Mouse (Mus musculus): ENCODE data around the gene Taco1. TPM values are rescaled to one million over a fixed set of nuclear protein-coding genes. Genes with fewer than 3 reads are reported as not detected.
"Not testable (repeated sequence)": the region's sequence is repeated elsewhere in the genome, so short reads cannot be mapped to it uniquely, and the experiment has no call there.

Taco1 gene
- polyA plus RNA-seq, 1 experiment from 2014 or later: 7.6 TPM

GRCm38 (mm10) chr11:106065073-106065922 is 563 bp upstream of the Taco1 start:
- Histone ChIP-seq H3K9ac (ENCODE audit: low read length) (peak overlapping the region; percentile 87; the same call in 1 of the 2 replicates), H3K9me3 (ENCODE audit: control insufficient read depth, low read length) (no peaks in the 10 kb centered on the region), H3K27ac (replicated peaks) (no peak overlapping the region; the same call in 1 of the 2 replicates), H3K36me3 (ENCODE audit: control insufficient read depth, insufficient read depth, low read length) (no peaks in the 10 kb centered on the region), H3K27me3 (ENCODE audit: control insufficient read depth, insufficient read depth, low read length) (no peaks in the 10 kb centered on the region), H3K4me3 (ENCODE audit: low read depth, low read length) (peak overlapping the region; percentile 82), H3K4me2 (replicated peaks; ENCODE audit: low read depth) (peak overlapping the region; percentile 69), H3K4me1 (replicated peaks; ENCODE audit: control insufficient read depth, insufficient read depth) (no peaks in the 10 kb centered on the region)
- no peak for DNase-seq (ENCODE audit: low spot score)
- 34% methylated on average over 18 of the region's 18 CpGs for WGBS
- ATAC-seq (ENCODE audit: low FRiP score, low TSS enrichment): no peak
- TF ChIP-seq CTCF (IDR thresholded peaks at IDR 0.05; ENCODE audit: low read depth) (no peak), EP300 (optimal IDR thresholded peaks at IDR 0.05) (no peak)

GRCm38 (mm10) chr11:106066616-106067015 is 755 bp downstream of the Taco1 start:
- WGBS: 11% methylated on average over 23 of the region's 23 CpGs
- DNase-seq (ENCODE audit: low spot score): peak; percentile 69

DNA sequence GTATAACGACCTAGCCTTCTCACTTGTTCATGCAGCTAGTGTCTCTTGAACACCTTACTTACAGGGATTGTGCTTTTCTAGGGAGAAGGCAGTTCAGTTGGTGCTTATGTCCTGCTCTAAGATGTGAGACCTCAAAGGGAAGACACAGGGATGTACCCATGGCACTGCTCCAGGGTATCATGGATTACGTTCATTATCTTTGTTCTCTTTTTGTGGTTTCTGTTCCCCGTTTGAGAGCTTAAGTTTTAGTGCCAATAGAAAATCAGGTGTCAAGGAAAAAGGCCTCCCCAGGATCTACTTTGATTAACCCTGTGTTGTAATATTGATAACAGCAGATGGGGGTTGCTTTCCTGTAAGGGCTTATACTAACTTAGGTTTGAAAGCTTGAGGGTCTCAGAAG is 7.9 kb downstream of the Taco1 start:
- ATAC-seq (ENCODE audit: low FRiP score, low TSS enrichment): no peak
- H3K4me2 ChIP-seq (replicated peaks; ENCODE audit: low read depth): no peak overlapping the region
- H3K9ac ChIP-seq (ENCODE audit: low read length): no peak overlapping the region

More at GRCm38 (mm10) chr11:106066616-106067015, 755 bp downstream of the Taco1 start:
- not testable (repeated sequence) for H3K36me3 ChIP-seq (ENCODE audit: control insufficient read depth, insufficient read depth, low read length); H3K27me3 ChIP-seq (ENCODE audit: control insufficient read depth, insufficient read depth, low read length); H3K9me3 ChIP-seq (ENCODE audit: control insufficient read depth, low read length); ATAC-seq (ENCODE audit: low FRiP score, low TSS enrichment); H3K4me1 ChIP-seq (replicated peaks; ENCODE audit: control insufficient read depth, insufficient read depth)
- Histone ChIP-seq H3K9ac (ENCODE audit: low read length) (peak overlapping the region; percentile 87), H3K27ac (replicated peaks) (peak overlapping the region; percentile 98), H3K4me3 (ENCODE audit: low read depth, low read length) (peak overlapping the region; percentile 82), H3K4me2 (replicated peaks; ENCODE audit: low read depth) (peak overlapping the region; percentile 69)

DNA sequence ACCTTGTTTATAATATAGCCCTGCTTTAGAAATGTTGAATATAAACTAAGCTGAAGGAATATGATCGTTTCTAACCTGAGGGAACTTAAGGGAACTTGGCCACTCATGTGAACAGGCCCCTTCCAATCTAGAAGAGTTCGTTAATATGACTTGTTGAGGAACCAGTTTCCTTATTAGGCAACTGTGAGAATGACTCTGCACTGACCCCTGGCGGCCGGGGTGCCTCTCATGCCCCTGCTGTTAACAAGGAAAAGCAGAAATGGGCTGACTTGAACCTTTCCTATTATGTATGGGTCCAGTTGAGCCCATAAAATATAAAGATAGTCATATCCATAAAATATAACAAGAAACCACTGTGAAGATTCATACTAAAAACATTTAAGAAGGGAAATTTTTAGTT is 10.5 kb downstream of the Taco1 start:
- Histone ChIP-seq H3K4me1 (replicated peaks; ENCODE audit: control insufficient read depth, insufficient read depth) (no peaks in the 10 kb centered on the region), H3K27me3 (ENCODE audit: control insufficient read depth, insufficient read depth, low read length) (no peaks in the 10 kb centered on the region), H3K9ac (ENCODE audit: low read length) (no peak overlapping the region), H3K36me3 (ENCODE audit: control insufficient read depth, insufficient read depth, low read length) (no peaks in the 10 kb centered on the region; the same call in 1 of the 2 replicates), H3K4me2 (replicated peaks; ENCODE audit: low read depth) (no peak overlapping the region), H3K4me3 (ENCODE audit: low read depth, low read length) (no peak overlapping the region), H3K9me3 (ENCODE audit: control insufficient read depth, low read length) (no peaks in the 10 kb centered on the region), H3K27ac (replicated peaks) (no peak overlapping the region)
- TF ChIP-seq EP300 (optimal IDR thresholded peaks at IDR 0.05) (no peak), CTCF (IDR thresholded peaks at IDR 0.05; ENCODE audit: low read depth) (peak; percentile 90)
- WGBS: 3% methylated on average over 4 of the region's 4 CpGs
- peak; percentile 92 for DNase-seq (ENCODE audit: low spot score)
- peak; percentile 53 for ATAC-seq (ENCODE audit: low FRiP score, low TSS enrichment)

More for the DNA sequence above, 7.9 kb downstream of the Taco1 start:
- DNase-seq (ENCODE audit: low spot score): no peak
- H3K36me3 ChIP-seq (ENCODE audit: control insufficient read depth, insufficient read depth, low read length): no peaks in the 10 kb centered on the region; the same call in 1 of the 2 replicates
- no peak overlapping the region for H3K4me3 ChIP-seq (ENCODE audit: low read depth, low read length)
- no peaks in the 10 kb centered on the region for H3K4me1 ChIP-seq (replicated peaks; ENCODE audit: control insufficient read depth, insufficient read depth)
- H3K27ac ChIP-seq (replicated peaks): no peak overlapping the region
- no peak for TF ChIP-seq CTCF (IDR thresholded peaks at IDR 0.05; ENCODE audit: low read depth)
- no peak for TF ChIP-seq EP300 (optimal IDR thresholded peaks at IDR 0.05)
- WGBS: 88% methylated on average over 3 of the region's 3 CpGs
- no peaks in the 10 kb centered on the region for H3K27me3 ChIP-seq (ENCODE audit: control insufficient read depth, insufficient read depth, low read length)
- H3K9me3 ChIP-seq (ENCODE audit: control insufficient read depth, low read length): no peaks in the 10 kb centered on the region

GRCm38 (mm10) chr11:106083708-106084701 is 18.1 kb downstream of the Taco1 start, which contains the start of gene Map3k3:
Gene Map3k3 (plus strand): TSS chr11:106084613.
- WGBS: under 1% methylated on average over 67 of the region's 69 CpGs
- ATAC-seq (ENCODE audit: low FRiP score, low TSS enrichment) (peak; percentile 99), DNase-seq (ENCODE audit: low spot score) (peak; percentile 99)

More at GRCm38 (mm10) chr11:106083708-106084701, 18.1 kb downstream of the Taco1 start, which contains the start of gene Map3k3:
- no peaks in the 10 kb centered on the region for H3K9me3 ChIP-seq (ENCODE audit: control insufficient read depth, low read length)
- no peak for TF ChIP-seq EP300 (optimal IDR thresholded peaks at IDR 0.05)
- peak; percentile 78 for TF ChIP-seq CTCF (IDR thresholded peaks at IDR 0.05; ENCODE audit: low read depth)
- H3K4me3 ChIP-seq (ENCODE audit: low read depth, low read length): peak within 1 kb of the TSS; percentile 99
- peak within 1 kb of the TSS; percentile 92 for H3K9ac ChIP-seq (ENCODE audit: low read length)
- peak within 1 kb of the TSS; percentile 88 for H3K4me2 ChIP-seq (replicated peaks; ENCODE audit: low read depth)
- peaks cover 3% of the 10 kb centered on the region; the same call in 1 of the 2 replicates for H3K4me1 ChIP-seq (replicated peaks; ENCODE audit: control insufficient read depth, insufficient read depth)
- H3K36me3 ChIP-seq (ENCODE audit: control insufficient read depth, insufficient read depth, low read length): no peaks in the 10 kb centered on the region
- no peaks in the 10 kb centered on the region for H3K27me3 ChIP-seq (ENCODE audit: control insufficient read depth, insufficient read depth, low read length)
- H3K27ac ChIP-seq (replicated peaks): peak within 1 kb of the TSS; percentile 100
